Mouse (Mus musculus): Measurements from ENCODE around the gene Mst1r. TPM values are rescaled to one million over a fixed set of nuclear protein-coding genes. Genes with fewer than 3 reads are reported as not detected.

Gene Mst1r
- polyA plus RNA-seq, 1 experiment from 2014 or later: 0.51 TPM

- no peak for ATAC-seq (ENCODE audit: low read depth)
- Histone ChIP-seq H3K4me1 (ENCODE audit: control insufficient read depth, insufficient read depth, low read length) (no peaks in the 10 kb centered on the region), H3K9ac (replicated peaks; ENCODE audit: low read depth, low read length) (no peak overlapping the region), H3K4me3 (ENCODE audit: low read depth, low read length) (no peak overlapping the region), H3K4me2 (ENCODE audit: low read depth, low read length) (no peak overlapping the region), H3K36me3 (ENCODE audit: control insufficient read depth, insufficient read depth, low read length) (no peaks in the 10 kb centered on the region), H3K9me3 (ENCODE audit: control insufficient read depth, low read length) (no peaks in the 10 kb centered on the region), H3K27ac (ENCODE audit: low read depth, low read length) (no peak overlapping the region), H3K27me3 (ENCODE audit: control insufficient read depth, insufficient read depth, low read length) (no peaks in the 10 kb centered on the region)
- WGBS: 92% methylated on average over 10 of the region's 10 CpGs
These were observed 60.0 kb downstream of the Mst1r start for GRCm38 (mm10) chr9:107966676-107967075.

- ATAC-seq (ENCODE audit: low read depth): no peak
- Histone ChIP-seq H3K27ac (ENCODE audit: low read depth, low read length) (no peak overlapping the region), H3K4me1 (ENCODE audit: control insufficient read depth, insufficient read depth, low read length) (no peaks in the 10 kb centered on the region), H3K9me3 (ENCODE audit: control insufficient read depth, low read length) (no peaks in the 10 kb centered on the region), H3K4me3 (ENCODE audit: low read depth, low read length) (no peak overlapping the region), H3K9ac (replicated peaks; ENCODE audit: low read depth, low read length) (no peak overlapping the region), H3K36me3 (ENCODE audit: control insufficient read depth, insufficient read depth, low read length) (no peaks in the 10 kb centered on the region), H3K27me3 (ENCODE audit: control insufficient read depth, insufficient read depth, low read length) (no peaks in the 10 kb centered on the region), H3K4me2 (ENCODE audit: low read depth, low read length) (no peak overlapping the region)
- 92% methylated on average over 6 of the region's 6 CpGs for WGBS
These were observed 60.8 kb downstream of the Mst1r start for GRCm38 (mm10) chr9:107967437-107967836.

DNA sequence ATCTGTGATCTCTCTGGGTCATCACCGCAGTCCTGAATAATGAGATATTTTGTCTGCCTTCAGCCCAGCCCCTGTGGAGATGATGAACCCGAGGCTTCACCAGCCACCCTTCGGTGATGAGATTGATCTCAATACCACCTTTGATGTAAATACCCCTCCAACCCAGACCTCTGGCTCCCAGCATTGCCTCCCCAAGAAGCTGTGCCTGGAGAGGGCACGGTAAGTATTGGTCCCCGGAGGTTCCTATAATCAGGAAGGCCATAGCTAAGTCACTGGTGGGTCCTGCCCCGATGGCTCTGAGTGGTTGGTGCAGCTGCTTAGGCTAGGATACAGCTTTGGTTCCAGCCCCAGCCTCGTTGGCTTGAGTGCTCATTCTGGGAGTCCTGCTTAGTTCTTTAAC is 61.9 kb downstream of the Mst1r start:
- Histone ChIP-seq H3K9me3 (ENCODE audit: control insufficient read depth, low read length) (no peaks in the 10 kb centered on the region), H3K27me3 (ENCODE audit: control insufficient read depth, insufficient read depth, low read length) (no peaks in the 10 kb centered on the region), H3K36me3 (ENCODE audit: control insufficient read depth, insufficient read depth, low read length) (no peaks in the 10 kb centered on the region), H3K27ac (ENCODE audit: low read depth, low read length) (no peak overlapping the region), H3K4me3 (ENCODE audit: low read depth, low read length) (no peak overlapping the region), H3K4me2 (ENCODE audit: low read depth, low read length) (no peak overlapping the region), H3K4me1 (ENCODE audit: control insufficient read depth, insufficient read depth, low read length) (no peaks in the 10 kb centered on the region), H3K9ac (replicated peaks; ENCODE audit: low read depth, low read length) (no peak overlapping the region)
- no peak for ATAC-seq (ENCODE audit: low read depth)
- WGBS: 91% methylated on average over 7 of the region's 7 CpGs

Other genes starting within 250 kb of the Mst1r start
- 31.3 and 36.6 TPM in 2 replicates for gene Slc38a3, start 237.3 kb upstream of the Mst1r start, polyA plus RNA-seq (2014; fragmentation: Nextera tagmentation; extraction: Ambion mirVana)
- 1.4 and 2.7 TPM in 2 replicates for gene Gnat1, start 227.2 kb upstream of the Mst1r start, polyA plus RNA-seq (2014; fragmentation: Nextera tagmentation; extraction: Ambion mirVana)
- gene Sema3f, start 196.4 kb upstream of the Mst1r start, polyA plus RNA-seq (2014; fragmentation: Nextera tagmentation; extraction: Ambion mirVana): 17.0 and 18.7 TPM in 2 replicates
- 237 and 239 TPM in 2 replicates for gene Rbm5, start 135.9 kb upstream of the Mst1r start, polyA plus RNA-seq (2014; fragmentation: Nextera tagmentation; extraction: Ambion mirVana)
- gene Rbm6, start 33.6 kb upstream of the Mst1r start, polyA plus RNA-seq (2014; fragmentation: Nextera tagmentation; extraction: Ambion mirVana): 87.1 and 96.0 TPM in 2 replicates
- 21.3 and 23.4 TPM in 2 replicates for gene Mon1a, start 18.7 kb upstream of the Mst1r start, polyA plus RNA-seq (2014; fragmentation: Nextera tagmentation; extraction: Ambion mirVana)
- not detected in 2 replicates for gene Actl11, start 21.6 kb downstream of the Mst1r start, polyA plus RNA-seq (2014; fragmentation: Nextera tagmentation; extraction: Ambion mirVana)
- 12.5 and 20.1 TPM in 2 replicates for gene Camkv, start 28.8 kb downstream of the Mst1r start, polyA plus RNA-seq (2014; fragmentation: Nextera tagmentation; extraction: Ambion mirVana)
- 5.1 and 5.7 TPM in 2 replicates for gene Traip, start 43.3 kb downstream of the Mst1r start, polyA plus RNA-seq (2014; fragmentation: Nextera tagmentation; extraction: Ambion mirVana)
- gene Uba7, start 68.6 kb downstream of the Mst1r start, polyA plus RNA-seq (2014; fragmentation: Nextera tagmentation; extraction: Ambion mirVana): 2.0 and 8.2 TPM in 2 replicates
- 0.58 and 1.8 TPM in 2 replicates for gene Gm20661, start 76.2 kb downstream of the Mst1r start, polyA plus RNA-seq (2014; fragmentation: Nextera tagmentation; extraction: Ambion mirVana)
- 10.4 and 19.5 TPM in 2 replicates for gene Inka1, start 79.0 kb downstream of the Mst1r start, polyA plus RNA-seq (2014; fragmentation: Nextera tagmentation; extraction: Ambion mirVana)
- 1.2 and 4.5 TPM in 2 replicates for gene Cdhr4, start 85.6 kb downstream of the Mst1r start, polyA plus RNA-seq (2014; fragmentation: Nextera tagmentation; extraction: Ambion mirVana)
- gene Gm20662, start 89.5 kb downstream of the Mst1r start, polyA plus RNA-seq (2014; fragmentation: Nextera tagmentation; extraction: Ambion mirVana): 0.94 TPM in 1 of 2 replicates, not detected in the other
- gene Ip6k1, start 95.6 kb downstream of the Mst1r start, polyA plus RNA-seq (2014; fragmentation: Nextera tagmentation; extraction: Ambion mirVana): 53.6 and 63.5 TPM in 2 replicates
- 19.5 and 21.2 TPM in 2 replicates for gene Gmppb, start 142.4 kb downstream of the Mst1r start, polyA plus RNA-seq (2014; fragmentation: Nextera tagmentation; extraction: Ambion mirVana)
- gene Amigo3, start 146.3 kb downstream of the Mst1r start, polyA plus RNA-seq (2014; fragmentation: Nextera tagmentation; extraction: Ambion mirVana): 2.8 and 3.5 TPM in 2 replicates
- gene Mst1, start 173.6 kb downstream of the Mst1r start, polyA plus RNA-seq (2014; fragmentation: Nextera tagmentation; extraction: Ambion mirVana): 0.08 TPM in 1 of 2 replicates, not detected in the other
- 47.7 and 55.7 TPM in 2 replicates for gene Rnf123, start 176.5 kb downstream of the Mst1r start, polyA plus RNA-seq (2014; fragmentation: Nextera tagmentation; extraction: Ambion mirVana)
- 47.9 and 51.7 TPM in 2 replicates for gene Apeh, start 187.7 kb downstream of the Mst1r start, polyA plus RNA-seq (2014; fragmentation: Nextera tagmentation; extraction: Ambion mirVana)

Measured in neural tube, embryonic 14.5 days (tissue).